Mouse (Mus musculus): Measurements from ENCODE around the gene Abcd3. TPM values are rescaled to one million over a fixed set of nuclear protein-coding genes. Genes with fewer than 3 reads are reported as not detected.

Gene Abcd3
- polyA plus RNA-seq, 1 experiment from 2014 or later, result 65.4 TPM

- peaks cover 39% of the 10 kb centered on the region for H3K4me1 ChIP-seq
- ATAC-seq (ENCODE audit: low FRiP score), result no peak
- H3K9ac ChIP-seq, result no peak overlapping the region
- WGBS, result 75% methylated on average over 10 of the region's 10 CpGs
- H3K27ac ChIP-seq, result no peak overlapping the region
- peaks cover 4% of the 10 kb centered on the region; the same call in 1 of the 2 replicates for H3K36me3 ChIP-seq (replicated peaks)
- H3K4me2 ChIP-seq, result no peak overlapping the region
- H3K27me3 ChIP-seq, result peaks cover 20% of the 10 kb centered on the region; the same call in 1 of the 2 replicates
- no peaks in the 10 kb centered on the region for H3K9me3 ChIP-seq
- H3K4me3 ChIP-seq (replicated peaks), result no peak overlapping the region
Observed at GRCm38 (mm10) chr3:121725651-121726050, 89.5 kb downstream of the Abcd3 start.

GRCm38 (mm10) chr3:121724553-121724952 is 90.5 kb downstream of the Abcd3 start:
- peak overlapping the region; percentile 86 for H3K4me2 ChIP-seq

GRCm38 (mm10) chr3:121723968-121724524 is 91.1 kb downstream of the Abcd3 start:
- Histone ChIP-seq H3K27ac (no peak overlapping the region), H3K36me3 (replicated peaks) (no peaks in the 10 kb centered on the region), H3K4me3 (replicated peaks) (peak overlapping the region; percentile 61), H3K4me1 (peaks cover 34% of the 10 kb centered on the region), H3K9me3 (no peaks in the 10 kb centered on the region), H3K4me2 (peak overlapping the region; percentile 86), H3K9ac (peak overlapping the region; percentile 65), H3K27me3 (peaks cover 20% of the 10 kb centered on the region; the same call in 1 of the 2 replicates)
- 6% methylated on average over 20 of the region's 20 CpGs for WGBS
- ATAC-seq (ENCODE audit: low FRiP score), result no peak

More at GRCm38 (mm10) chr3:121724553-121724952, 90.5 kb downstream of the Abcd3 start:
- Histone ChIP-seq H3K4me3 (replicated peaks) (peak overlapping the region; percentile 61), H3K27ac (no peak overlapping the region), H3K4me1 (peaks cover 34% of the 10 kb centered on the region), H3K9ac (no peak overlapping the region; the same call in 1 of the 2 replicates), H3K27me3 (peaks cover 20% of the 10 kb centered on the region; the same call in 1 of the 2 replicates), H3K36me3 (replicated peaks) (peaks cover under 1% of the 10 kb centered on the region; the same call in 1 of the 2 replicates), H3K9me3 (no peaks in the 10 kb centered on the region)
- ATAC-seq (ENCODE audit: low FRiP score), result no peak
- WGBS, result 40% methylated on average over 12 of the region's 12 CpGs

- WGBS, result under 1% methylated on average over 73 of the region's 73 CpGs
- Histone ChIP-seq H3K27me3 (peaks cover 20% of the 10 kb centered on the region; the same call in 1 of the 2 replicates), H3K27ac (0 out of 2 replicates have a peak within 1 kb of the TSS, but pooled peaks have one; percentile 36), H3K9ac (peak within 1 kb of the TSS; percentile 65), H3K36me3 (replicated peaks) (no peaks in the 10 kb centered on the region), H3K9me3 (no peaks in the 10 kb centered on the region), H3K4me3 (replicated peaks) (peak within 1 kb of the TSS; percentile 61), H3K4me2 (peak within 1 kb of the TSS; percentile 86), H3K4me1 (peaks cover 34% of the 10 kb centered on the region)
- peak; percentile 88 for ATAC-seq (ENCODE audit: low FRiP score)
Observed at GRCm38 (mm10) chr3:121722971-121723844, 91.9 kb downstream of the Abcd3 start, which contains the start of gene F3. Gene F3 (plus strand): TSS chr3:121723537.

GRCm38 (mm10) chr3:121721691-121722070 is 93.4 kb downstream of the Abcd3 start:
- no peaks in the 10 kb centered on the region for H3K36me3 ChIP-seq (replicated peaks)
- H3K4me1 ChIP-seq, result peaks cover 34% of the 10 kb centered on the region
- H3K4me3 ChIP-seq (replicated peaks), result no peak overlapping the region
- H3K9ac ChIP-seq, result no peak overlapping the region
- no peak for ATAC-seq (ENCODE audit: low FRiP score)
- no peak overlapping the region for H3K4me2 ChIP-seq
- H3K27me3 ChIP-seq, result peaks cover 20% of the 10 kb centered on the region; the same call in 1 of the 2 replicates
- H3K9me3 ChIP-seq, result no peaks in the 10 kb centered on the region
- 63% methylated on average over 7 of the region's 7 CpGs for WGBS
- H3K27ac ChIP-seq, result no peak overlapping the region

- Histone ChIP-seq H3K4me2 (no peak overlapping the region), H3K36me3 (replicated peaks) (no peaks in the 10 kb centered on the region), H3K4me1 (peaks cover 34% of the 10 kb centered on the region), H3K4me3 (replicated peaks) (no peak overlapping the region), H3K27me3 (peaks cover 20% of the 10 kb centered on the region; the same call in 1 of the 2 replicates), H3K27ac (no peak overlapping the region), H3K9ac (no peak overlapping the region), H3K9me3 (no peaks in the 10 kb centered on the region)
- WGBS, result 54% methylated on average over 14 of the region's 14 CpGs
- ATAC-seq (ENCODE audit: low FRiP score), result no peak
Observed at GRCm38 (mm10) chr3:121720801-121721690, 94.1 kb downstream of the Abcd3 start.

GRCm38 (mm10) chr3:121719701-121720100 is 95.4 kb downstream of the Abcd3 start:
- WGBS, result 69% methylated on average over 3 of the region's 3 CpGs
- H3K27me3 ChIP-seq, result peaks cover 15% of the 10 kb centered on the region; the same call in 1 of the 2 replicates
- no peak overlapping the region for H3K9ac ChIP-seq
- H3K4me1 ChIP-seq, result peaks cover 31% of the 10 kb centered on the region
- H3K4me2 ChIP-seq, result no peak overlapping the region
- no peak overlapping the region for H3K27ac ChIP-seq
- ATAC-seq (ENCODE audit: low FRiP score), result no peak
- H3K9me3 ChIP-seq, result no peaks in the 10 kb centered on the region
- no peak overlapping the region for H3K4me3 ChIP-seq (replicated peaks)
- H3K36me3 ChIP-seq (replicated peaks), result no peaks in the 10 kb centered on the region

- peaks cover 24% of the 10 kb centered on the region for H3K4me1 ChIP-seq
- no peaks in the 10 kb centered on the region for H3K9me3 ChIP-seq
- no peaks in the 10 kb centered on the region for H3K36me3 ChIP-seq (replicated peaks)
- H3K4me2 ChIP-seq, result no peak overlapping the region
- H3K27ac ChIP-seq, result no peak overlapping the region
- H3K27me3 ChIP-seq, result peaks cover 8% of the 10 kb centered on the region; the same call in 1 of the 2 replicates
- H3K4me3 ChIP-seq (replicated peaks), result no peak overlapping the region
- no peak overlapping the region for H3K9ac ChIP-seq
- WGBS, result 81% methylated on average over 8 of the region's 8 CpGs
- ATAC-seq (ENCODE audit: low FRiP score), result no peak
Observed at GRCm38 (mm10) chr3:121718679-121719078, 96.4 kb downstream of the Abcd3 start.

- no peaks in the 10 kb centered on the region for H3K36me3 ChIP-seq (replicated peaks)
- H3K4me1 ChIP-seq, result peaks cover 10% of the 10 kb centered on the region
- WGBS, result 85% methylated on average over 5 of the region's 5 CpGs
- H3K9ac ChIP-seq, result no peak overlapping the region
- H3K4me3 ChIP-seq (replicated peaks), result no peak overlapping the region
- no peak overlapping the region for H3K27ac ChIP-seq
- no peak overlapping the region for H3K4me2 ChIP-seq
- peaks cover under 1% of the 10 kb centered on the region; the same call in 1 of the 2 replicates for H3K27me3 ChIP-seq
- no peak for ATAC-seq (ENCODE audit: low FRiP score)
- H3K9me3 ChIP-seq, result no peaks in the 10 kb centered on the region
Observed at GRCm38 (mm10) chr3:121716480-121716879, 98.6 kb downstream of the Abcd3 start.

- no peak overlapping the region for H3K27ac ChIP-seq
- H3K4me1 ChIP-seq, result peaks cover 5% of the 10 kb centered on the region; the same call in 1 of the 2 replicates
- ATAC-seq (ENCODE audit: low FRiP score), result no peak
- WGBS, result 91% methylated on average over 6 of the region's 6 CpGs
- no peak overlapping the region for H3K9ac ChIP-seq
- no peak overlapping the region for H3K4me3 ChIP-seq (replicated peaks)
- H3K36me3 ChIP-seq (replicated peaks), result no peaks in the 10 kb centered on the region
- no peaks in the 10 kb centered on the region for H3K9me3 ChIP-seq
- no peaks in the 10 kb centered on the region for H3K27me3 ChIP-seq
- no peak overlapping the region for H3K4me2 ChIP-seq
Observed at GRCm38 (mm10) chr3:121715741-121716459, 99.2 kb downstream of the Abcd3 start.

GRCm38 (mm10) chr3:121715336-121715735 is 99.8 kb downstream of the Abcd3 start:
- Histone ChIP-seq H3K9me3 (no peaks in the 10 kb centered on the region), H3K4me3 (replicated peaks) (no peak overlapping the region), H3K27me3 (no peaks in the 10 kb centered on the region), H3K4me1 (peaks cover 5% of the 10 kb centered on the region; the same call in 1 of the 2 replicates), H3K4me2 (no peak overlapping the region), H3K36me3 (replicated peaks) (no peaks in the 10 kb centered on the region), H3K9ac (no peak overlapping the region), H3K27ac (no peak overlapping the region)
- no peak for ATAC-seq (ENCODE audit: low FRiP score)

All from forebrain, embryonic 12.5 days (tissue).